Mouse (Mus musculus): ENCODE results near the gene Ptprg.

DNA sequence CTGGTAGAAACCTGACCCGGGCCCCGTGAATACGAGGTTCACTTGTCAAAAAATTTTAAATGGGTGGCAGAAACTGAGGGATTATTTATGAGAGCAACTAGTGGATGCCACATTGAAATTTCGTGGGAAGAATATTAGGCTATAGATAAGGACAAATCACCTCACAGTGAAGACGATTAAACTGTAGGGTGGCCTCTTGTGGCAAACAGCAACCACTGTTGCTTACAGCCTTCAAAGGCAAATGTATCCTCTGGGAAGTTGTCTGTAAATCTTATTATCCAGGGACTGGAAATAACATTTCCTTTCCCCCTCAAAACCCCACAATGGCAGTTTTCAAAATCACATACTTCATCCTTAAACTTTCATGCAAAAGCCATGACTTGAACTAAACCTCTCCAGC lies 253.3 kb downstream of the Ptprg start:
- peak; percentile 73 for TF ChIP-seq CTCF (IDR thresholded peaks at IDR 0.05)
- no peak for TF ChIP-seq EP300 (IDR thresholded peaks at IDR 0.05; ENCODE audit: insufficient read depth, low read depth, low read length)
- TF ChIP-seq POLR2A (IDR thresholded peaks at IDR 0.05; ENCODE audit: insufficient read depth, low read depth, low read length) = no peak
